Mouse (Mus musculus): ENCODE measurements at regions not wholly inside any gene's neighbourhood (a gene's known extent, or its start where the extent isn't known, plus 50 kb on each side); places are given as distances from the start of the nearest gene placed in this dataset.

DNA sequence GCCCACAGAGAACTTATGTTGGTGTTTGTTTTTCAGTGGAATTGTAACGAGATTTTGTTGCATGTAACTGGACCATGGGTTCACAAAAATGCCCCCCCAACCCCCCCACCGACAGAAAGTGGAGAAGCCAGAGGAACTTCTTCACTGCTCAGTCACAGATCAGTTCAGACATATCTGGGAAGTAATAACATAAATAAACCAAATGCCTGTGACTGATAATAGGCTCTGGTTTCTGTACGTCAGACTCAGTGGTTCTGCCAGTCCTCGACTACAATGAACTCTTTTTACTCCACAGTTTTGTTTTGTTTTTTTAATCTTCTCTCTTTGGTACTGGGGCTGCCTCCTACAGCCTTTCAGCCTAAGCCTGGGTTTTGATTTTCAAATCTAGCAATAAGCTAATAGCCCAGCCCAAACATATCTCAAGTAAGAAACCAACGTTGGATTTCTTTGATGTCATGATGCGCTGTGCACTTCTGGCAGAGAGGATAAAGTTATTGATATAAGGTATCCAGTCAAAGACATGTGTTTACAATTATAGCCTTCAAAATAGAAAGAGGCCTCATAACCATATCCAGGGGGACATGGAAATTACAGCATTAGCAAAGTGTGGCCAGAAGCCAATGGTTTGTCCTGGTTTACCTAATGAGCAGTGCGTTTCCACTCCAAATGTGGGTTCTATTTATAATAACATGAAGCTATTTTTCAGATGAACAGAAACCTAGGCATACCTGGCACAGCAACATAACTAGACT, 244.0 kb upstream of the Intu start:
- no peak overlapping the region for H3K9ac ChIP-seq (ENCODE audit: low read depth, poor library complexity, severe bottlenecking)
- H3K9me3 ChIP-seq (replicated peaks; ENCODE audit: control insufficient read depth, insufficient read depth, low read length, poor library complexity, severe bottlenecking), result 0 out of 2 replicates have a peak, but pooled peaks cover 5% of the 10 kb centered on the region
- no peak overlapping the region for H3K4me3 ChIP-seq (ENCODE audit: low read depth, low read length)
- TF ChIP-seq POLR2A (IDR thresholded peaks at IDR 0.05; ENCODE audit: insufficient read depth, low read length) (no peak), CTCF (IDR thresholded peaks at IDR 0.05; ENCODE audit: low read depth, low read length) (no peak), EP300 (IDR thresholded peaks at IDR 0.05; ENCODE audit: insufficient read depth, low read depth, low read length) (no peak)
- H3K27me3 ChIP-seq (ENCODE audit: control insufficient read depth, insufficient read depth, low read length, poor library complexity, severe bottlenecking), result no peaks in the 10 kb centered on the region
- H3K27ac ChIP-seq (ENCODE audit: insufficient read depth, low read length), result no peak overlapping the region
- H3K36me3 ChIP-seq (ENCODE audit: control insufficient read depth, insufficient read depth, low read length, poor library complexity, severe bottlenecking), result no peaks in the 10 kb centered on the region
- H3K4me1 ChIP-seq (ENCODE audit: control insufficient read depth, insufficient read depth, low read length), result no peaks in the 10 kb centered on the region

DNA sequence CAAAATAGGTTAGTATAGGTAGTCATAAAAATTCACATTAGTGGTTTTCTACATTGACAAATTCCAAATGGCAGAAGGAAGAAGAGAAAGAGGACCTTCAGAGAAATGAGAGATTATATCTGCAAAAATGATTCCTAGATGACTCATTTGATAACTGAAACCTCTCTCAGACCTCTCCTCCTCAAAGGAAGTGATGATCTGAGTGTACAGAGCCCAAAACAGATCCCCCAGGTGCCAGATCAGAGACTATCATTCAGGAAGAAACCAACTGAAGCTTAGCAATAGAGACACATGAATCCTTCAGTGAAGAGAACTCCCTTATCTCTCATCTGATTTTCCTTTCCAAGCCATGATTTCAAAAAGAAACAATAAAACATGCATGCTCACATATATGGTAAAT, 234.0 kb upstream of the Intu start:
- H3K9ac ChIP-seq (ENCODE audit: low read depth, poor library complexity, severe bottlenecking), result no peak overlapping the region

DNA sequence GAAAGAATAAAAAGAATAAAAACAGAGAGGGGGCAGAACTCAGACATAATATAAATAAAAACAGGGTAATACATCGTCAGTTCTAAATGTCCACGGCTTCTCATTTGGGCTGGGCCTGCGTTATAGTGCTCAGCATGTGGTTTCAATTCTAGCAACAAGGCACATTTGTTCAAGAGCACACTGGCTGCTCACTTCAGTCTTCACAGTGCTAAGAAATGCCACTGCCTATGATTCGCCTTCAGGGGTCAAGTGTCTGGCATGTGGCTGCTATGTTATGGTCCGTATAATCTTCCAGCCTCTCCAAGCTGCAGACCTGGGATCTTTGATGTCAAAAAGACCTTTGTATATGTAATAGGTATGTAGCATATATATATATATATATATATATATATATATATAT, 210.8 kb upstream of the Intu start:
- TF ChIP-seq EP300 (IDR thresholded peaks at IDR 0.05; ENCODE audit: insufficient read depth, low read depth, low read length) (no peak), POLR2A (IDR thresholded peaks at IDR 0.05; ENCODE audit: insufficient read depth, low read length) (no peak)
- Histone ChIP-seq H3K27me3 (ENCODE audit: control insufficient read depth, insufficient read depth, low read length, poor library complexity, severe bottlenecking) (no peaks in the 10 kb centered on the region), H3K27ac (ENCODE audit: insufficient read depth, low read length) (no peak overlapping the region), H3K9me3 (replicated peaks; ENCODE audit: control insufficient read depth, insufficient read depth, low read length, poor library complexity, severe bottlenecking) (no peaks in the 10 kb centered on the region), H3K4me1 (ENCODE audit: control insufficient read depth, insufficient read depth, low read length) (no peaks in the 10 kb centered on the region), H3K9ac (ENCODE audit: low read depth, poor library complexity, severe bottlenecking) (no peak overlapping the region), H3K4me3 (ENCODE audit: low read depth, low read length) (no peak overlapping the region), H3K36me3 (ENCODE audit: control insufficient read depth, insufficient read depth, low read length, poor library complexity, severe bottlenecking) (no peaks in the 10 kb centered on the region)

More for the DNA sequence above, 234.0 kb upstream of the Intu start:
- Histone ChIP-seq H3K4me1 (ENCODE audit: control insufficient read depth, insufficient read depth, low read length) (no peaks in the 10 kb centered on the region), H3K27ac (ENCODE audit: insufficient read depth, low read length) (no peak overlapping the region), H3K9me3 (replicated peaks; ENCODE audit: control insufficient read depth, insufficient read depth, low read length, poor library complexity, severe bottlenecking) (peaks cover 17% of the 10 kb centered on the region), H3K4me3 (ENCODE audit: low read depth, low read length) (no peak overlapping the region), H3K36me3 (ENCODE audit: control insufficient read depth, insufficient read depth, low read length, poor library complexity, severe bottlenecking) (no peaks in the 10 kb centered on the region), H3K27me3 (ENCODE audit: control insufficient read depth, insufficient read depth, low read length, poor library complexity, severe bottlenecking) (no peaks in the 10 kb centered on the region)
- TF ChIP-seq EP300 (IDR thresholded peaks at IDR 0.05; ENCODE audit: insufficient read depth, low read depth, low read length) (no peak), POLR2A (IDR thresholded peaks at IDR 0.05; ENCODE audit: insufficient read depth, low read length) (no peak), CTCF (IDR thresholded peaks at IDR 0.05; ENCODE audit: low read depth, low read length) (no peak)

DNA sequence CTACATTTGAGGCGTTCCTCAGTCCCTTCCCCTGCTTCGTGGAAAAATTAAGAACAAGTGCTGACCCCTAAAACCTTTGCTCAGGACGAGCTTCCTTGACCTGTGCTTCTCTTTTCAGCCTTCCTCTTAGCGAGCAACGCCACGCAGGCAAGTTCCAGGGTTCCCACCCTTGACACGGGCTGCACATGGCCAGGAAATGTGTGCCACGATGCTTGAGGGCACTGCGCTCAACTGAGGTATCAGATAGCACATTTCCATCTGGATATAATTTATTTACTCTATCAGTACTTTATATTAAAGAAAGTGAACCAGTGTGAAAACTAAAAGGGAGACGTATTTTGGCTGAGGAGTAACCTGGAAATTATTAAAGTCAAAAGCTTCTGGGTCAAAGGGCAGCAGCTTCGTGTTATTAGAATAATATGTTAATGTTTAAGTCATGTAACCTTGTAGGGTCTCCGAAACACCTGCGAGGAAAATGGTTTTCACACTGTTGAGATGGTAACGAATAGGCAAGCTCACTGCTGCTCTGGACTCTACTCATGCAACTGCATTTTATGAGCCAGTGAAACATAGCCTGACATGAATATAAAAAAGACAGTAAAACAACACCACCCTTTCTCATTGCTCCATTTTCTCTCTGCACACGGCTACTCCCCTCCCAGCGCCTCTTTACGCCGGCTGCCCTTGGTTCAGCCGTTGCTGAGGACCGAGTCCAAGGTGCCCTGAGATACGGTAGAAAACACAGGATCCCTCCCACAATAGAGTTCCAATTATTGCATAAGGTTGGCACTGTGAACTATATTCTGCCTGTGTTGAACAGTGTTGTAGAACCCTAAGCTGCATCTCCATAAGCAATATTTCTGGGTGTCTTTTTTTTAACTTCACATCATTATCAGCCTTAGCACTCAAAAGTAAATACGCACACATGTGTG, 204.9 kb upstream of the Intu start:
- no peaks in the 10 kb centered on the region for H3K4me1 ChIP-seq (ENCODE audit: control insufficient read depth, insufficient read depth, low read length)
- no peak overlapping the region for H3K27ac ChIP-seq (ENCODE audit: insufficient read depth, low read length)
- TF ChIP-seq POLR2A (IDR thresholded peaks at IDR 0.05; ENCODE audit: insufficient read depth, low read length) (no peak), CTCF (IDR thresholded peaks at IDR 0.05; ENCODE audit: low read depth, low read length) (no peak), EP300 (IDR thresholded peaks at IDR 0.05; ENCODE audit: insufficient read depth, low read depth, low read length) (no peak)
- no peak overlapping the region for H3K9ac ChIP-seq (ENCODE audit: low read depth, poor library complexity, severe bottlenecking)
- no peak overlapping the region for H3K4me3 ChIP-seq (ENCODE audit: low read depth, low read length)
- no peaks in the 10 kb centered on the region for H3K9me3 ChIP-seq (replicated peaks; ENCODE audit: control insufficient read depth, insufficient read depth, low read length, poor library complexity, severe bottlenecking)
- H3K36me3 ChIP-seq (ENCODE audit: control insufficient read depth, insufficient read depth, low read length, poor library complexity, severe bottlenecking), result no peaks in the 10 kb centered on the region
- H3K27me3 ChIP-seq (ENCODE audit: control insufficient read depth, insufficient read depth, low read length, poor library complexity, severe bottlenecking), result no peaks in the 10 kb centered on the region

DNA sequence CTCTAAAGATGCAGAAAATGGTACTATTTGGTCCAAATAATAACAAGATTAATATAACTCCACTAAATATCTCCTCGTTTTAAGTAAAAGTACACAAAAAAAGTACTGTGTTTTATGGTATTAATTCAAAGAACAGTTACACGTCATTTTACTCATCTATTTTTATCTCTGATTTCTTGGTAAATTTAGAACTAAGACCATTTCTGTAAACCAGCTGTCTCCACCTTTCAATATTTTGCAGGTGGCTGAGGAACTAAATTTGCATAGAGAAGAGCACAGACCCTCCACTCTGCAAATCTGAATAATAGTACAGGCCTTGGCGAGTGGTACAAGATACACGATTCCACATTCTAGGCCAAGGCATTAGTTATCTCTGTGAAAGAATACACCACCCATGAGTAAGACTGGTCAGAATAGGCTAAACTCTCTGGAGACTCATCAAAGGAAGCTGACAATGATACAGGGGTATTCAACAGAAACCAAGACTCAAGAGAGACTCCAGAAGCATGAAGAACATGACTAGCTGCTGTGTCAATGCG, 191.5 kb upstream of the Intu start:
- Histone ChIP-seq H3K4me3 (ENCODE audit: low read depth, low read length) (no peak overlapping the region), H3K4me1 (ENCODE audit: control insufficient read depth, insufficient read depth, low read length) (no peaks in the 10 kb centered on the region), H3K9me3 (replicated peaks; ENCODE audit: control insufficient read depth, insufficient read depth, low read length, poor library complexity, severe bottlenecking) (no peaks in the 10 kb centered on the region), H3K27me3 (ENCODE audit: control insufficient read depth, insufficient read depth, low read length, poor library complexity, severe bottlenecking) (no peaks in the 10 kb centered on the region), H3K9ac (ENCODE audit: low read depth, poor library complexity, severe bottlenecking) (no peak overlapping the region), H3K27ac (ENCODE audit: insufficient read depth, low read length) (no peak overlapping the region), H3K36me3 (ENCODE audit: control insufficient read depth, insufficient read depth, low read length, poor library complexity, severe bottlenecking) (no peaks in the 10 kb centered on the region)
- TF ChIP-seq CTCF (IDR thresholded peaks at IDR 0.05; ENCODE audit: low read depth, low read length) (no peak), EP300 (IDR thresholded peaks at IDR 0.05; ENCODE audit: insufficient read depth, low read depth, low read length) (no peak), POLR2A (IDR thresholded peaks at IDR 0.05; ENCODE audit: insufficient read depth, low read length) (no peak)
